Mouse (Mus musculus) hematopoietic stem cell, adult 5-6 weeks (primary cell): Measurements from ENCODE around the gene 9930104L06Rik. TPM values are rescaled to one million over a fixed set of nuclear protein-coding genes. Genes with fewer than 3 reads are reported as not detected.

Source experiments
- ATAC-seq, 2 experiments: fragments of 125-278 bp in 1 of 2; replicated peaks in 1 of 2; 2 replicates each; pipeline ENCODE4 v1.8.0; 2016 to 2017; ENCODE audit warnings: inconsistent platforms in 2 of 2, mild to moderate bottlenecking in 2 of 2, moderate number of reproducible peaks in 2 of 2, low read depth in 1 of 2, moderate TSS enrichment in 1 of 2; ENCODE audit not compliant: low FRiP score in 2 of 2, poor library complexity in 2 of 2, severe bottlenecking in 2 of 2, insufficient read depth in 1 of 2, low TSS enrichment in 1 of 2
- total RNA-seq: library from RNA; stranded (forward); fragments of 172-1452, 232-1000 nt; gene quantifications from 2 replicates; pipeline ENCODE4 v1.2.3, GENCODE M21; 2017

The 9930104L06Rik gene
- total RNA-seq, 1 experiment from 2014 or later, result 15.4 TPM

DNA sequence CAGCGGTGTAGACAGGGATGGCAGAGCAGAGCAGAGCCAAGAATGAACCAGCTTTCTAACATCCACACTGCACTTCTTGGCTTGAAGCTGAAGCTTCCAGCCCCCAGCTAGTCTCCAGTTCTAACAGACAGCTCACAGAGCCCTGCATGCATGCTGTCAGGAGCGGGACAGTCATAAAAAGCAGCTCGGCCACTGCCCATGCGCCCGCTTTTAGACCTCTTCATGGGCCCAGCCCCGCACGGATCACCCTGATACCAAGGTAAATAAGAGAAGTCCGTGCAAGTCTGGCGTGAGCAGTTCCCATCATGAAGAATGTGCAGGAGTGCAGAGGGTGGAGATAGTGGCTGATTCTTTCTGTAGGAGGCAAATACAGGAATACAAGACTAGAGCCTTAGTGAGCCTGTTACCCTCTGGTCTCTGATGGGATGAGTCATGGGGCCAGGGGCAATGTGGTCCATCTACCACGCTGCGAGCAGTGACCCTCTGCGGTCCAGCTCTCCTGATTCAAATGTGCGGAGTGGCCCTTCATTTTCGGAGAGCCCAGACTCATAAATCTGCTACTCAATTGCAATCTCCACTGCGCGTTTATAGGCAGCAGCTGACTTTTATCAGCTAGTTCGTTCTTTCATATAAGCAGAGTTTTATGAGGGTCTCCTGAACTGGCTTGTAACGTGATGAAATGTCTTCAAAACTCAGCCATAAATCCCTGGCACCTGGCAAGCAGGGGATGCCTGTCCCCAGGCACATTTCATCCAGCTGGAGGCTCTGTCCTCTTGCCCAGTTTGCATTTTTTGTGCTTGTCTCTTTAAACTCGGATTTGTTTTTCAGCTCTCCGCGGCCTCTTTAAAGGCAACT lies 13.6 kb downstream of the 9930104L06Rik start:
- no peak for ATAC-seq

GRCm38 (mm10) chr4:124951036-124951433 lies 14.2 kb downstream of the 9930104L06Rik start:
- ATAC-seq, result no peak

DNA sequence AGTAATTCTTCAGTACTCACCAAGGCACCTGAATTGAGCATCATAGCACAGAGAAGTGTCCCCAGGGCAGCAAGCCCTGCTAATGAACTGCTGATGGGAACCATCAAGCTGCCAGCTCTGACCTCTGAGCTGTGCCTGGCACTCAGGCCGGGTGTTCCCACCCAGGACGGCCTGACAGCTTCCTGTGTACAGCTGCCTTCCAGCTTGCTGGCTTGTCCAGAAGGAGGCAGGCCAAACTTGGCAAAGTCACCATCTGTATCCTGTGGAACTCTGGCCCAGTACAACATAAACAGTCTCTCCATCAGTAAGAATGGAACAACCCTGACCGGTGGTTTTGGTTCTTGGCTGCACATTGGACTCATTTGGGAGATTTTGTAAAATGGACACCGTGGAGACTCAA lies 16.7 kb downstream of the 9930104L06Rik start:
- ATAC-seq, result no peak

DNA sequence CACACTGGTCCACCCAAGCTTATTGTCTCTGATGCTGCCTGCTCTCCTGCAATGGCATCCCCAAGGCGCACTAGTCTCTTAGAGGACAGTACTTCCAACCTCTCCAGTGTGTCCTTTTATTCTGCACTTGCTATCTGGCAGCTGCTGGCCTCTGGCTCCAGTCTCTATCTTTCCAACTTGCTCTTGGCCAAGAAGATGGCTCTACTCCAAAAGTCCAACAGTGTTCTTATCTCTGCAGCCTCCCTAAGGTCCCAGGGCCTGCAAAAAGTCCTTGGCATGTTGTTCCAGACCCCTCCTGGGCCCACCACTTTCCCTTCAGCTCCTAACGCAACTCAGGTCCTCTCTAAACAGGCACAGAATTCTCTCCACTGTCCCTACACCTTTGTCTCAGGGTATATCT lies 20.4 kb downstream of the 9930104L06Rik start:
- no peak for ATAC-seq

GRCm38 (mm10) chr4:124959062-124959461 lies 22.2 kb downstream of the 9930104L06Rik start:
- ATAC-seq, result no peak

DNA sequence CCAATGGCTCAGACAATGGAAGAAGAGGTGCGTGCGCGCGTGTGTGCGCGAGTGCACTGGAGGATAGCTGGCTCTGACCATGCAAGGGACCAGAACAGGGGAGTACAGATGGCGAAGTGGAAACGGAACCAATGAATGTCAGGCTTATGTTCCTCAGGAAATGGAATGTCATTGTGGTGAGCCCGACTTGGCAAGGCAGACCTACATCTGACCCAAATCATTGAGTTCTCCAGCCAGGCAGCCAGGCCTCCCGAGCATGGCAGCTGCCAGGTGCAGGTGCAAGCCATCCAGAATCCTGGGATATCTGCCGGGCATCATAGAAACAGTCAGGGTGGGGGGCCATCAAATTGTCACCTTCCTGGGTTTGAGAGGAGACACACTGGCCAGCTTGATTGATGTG lies 24.1 kb downstream of the 9930104L06Rik start:
- ATAC-seq, result peak; percentile 88 to 91

- ATAC-seq, result no peak
Measured at GRCm38 (mm10) chr4:124962576-124962975, 25.7 kb downstream of the 9930104L06Rik start.

GRCm38 (mm10) chr4:124964912-124965599 lies 28.2 kb downstream of the 9930104L06Rik start:
- ATAC-seq, result no peak

DNA sequence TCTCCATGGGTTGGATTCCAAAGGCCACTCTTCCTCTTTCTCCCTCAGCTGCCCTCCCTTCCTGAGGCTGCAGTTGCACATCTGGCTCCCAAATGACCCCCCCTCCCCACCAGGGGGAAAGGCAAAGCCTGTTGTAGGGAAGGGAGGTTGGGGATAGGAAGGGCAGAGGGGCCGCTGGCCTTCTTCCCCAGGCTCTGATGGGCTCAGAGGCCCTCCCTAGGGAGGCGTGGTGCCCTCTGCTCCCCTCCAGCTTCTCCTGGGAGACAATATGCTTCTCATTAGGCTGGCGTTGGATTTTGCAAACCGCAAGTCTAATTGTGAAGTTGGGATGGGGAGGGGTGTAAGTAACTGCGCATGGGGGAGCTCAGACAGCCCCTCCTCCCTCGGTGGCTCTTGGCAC lies 31.9 kb downstream of the 9930104L06Rik start:
- ATAC-seq, result no peak

DNA sequence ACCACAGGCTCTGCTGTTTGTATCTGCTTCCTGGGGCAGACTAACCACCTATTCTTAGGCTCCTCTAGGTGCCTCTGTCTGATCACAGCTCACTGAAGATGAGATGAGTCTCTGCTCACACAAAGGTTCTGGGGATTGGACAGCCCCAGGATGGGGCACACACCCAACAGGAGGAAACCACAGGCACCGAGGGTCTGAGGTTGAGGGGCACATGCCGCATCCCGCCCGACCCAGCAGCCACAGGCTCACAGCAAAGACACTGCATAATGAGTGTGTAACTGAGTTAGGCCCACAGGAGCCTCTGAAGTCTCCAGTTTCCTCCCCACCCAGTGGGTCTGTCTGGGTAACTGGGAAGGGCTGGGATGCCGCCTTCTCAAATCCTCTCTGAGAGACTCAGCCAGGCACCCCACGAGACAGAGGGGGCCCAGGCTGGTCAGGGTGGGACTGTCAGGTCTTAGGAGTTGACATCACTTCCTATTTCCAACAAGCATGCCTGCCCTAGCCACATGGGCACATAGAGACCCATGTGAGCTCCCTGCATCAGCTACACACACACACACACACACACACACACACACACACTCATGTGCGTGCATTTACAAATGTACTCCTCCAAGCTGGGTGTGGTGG lies 32.5 kb downstream of the 9930104L06Rik start:
- peak; percentile 58 for ATAC-seq

DNA sequence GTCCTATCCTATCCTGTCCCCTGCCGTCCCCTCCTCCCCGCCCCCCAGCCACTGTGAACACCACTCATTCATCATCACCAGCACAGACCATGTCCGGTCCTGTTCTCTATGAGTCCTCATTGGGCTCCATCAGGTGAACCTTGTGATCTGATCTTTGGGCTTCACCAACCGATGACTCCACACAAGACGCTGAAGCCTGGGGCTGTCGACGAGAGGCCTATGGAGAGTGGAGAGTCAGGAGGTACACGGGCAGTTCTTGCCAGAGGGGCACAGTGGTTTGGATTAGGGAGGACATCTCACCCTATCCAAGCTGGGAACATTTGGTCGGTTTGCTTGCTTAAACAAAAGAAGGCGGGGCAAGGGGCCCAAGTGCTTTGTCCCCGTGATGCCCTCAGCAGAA lies 33.3 kb downstream of the 9930104L06Rik start:
- no peak for ATAC-seq

- no peak for ATAC-seq
Measured at GRCm38 (mm10) chr4:124970677-124971076, 33.8 kb downstream of the 9930104L06Rik start.

DNA sequence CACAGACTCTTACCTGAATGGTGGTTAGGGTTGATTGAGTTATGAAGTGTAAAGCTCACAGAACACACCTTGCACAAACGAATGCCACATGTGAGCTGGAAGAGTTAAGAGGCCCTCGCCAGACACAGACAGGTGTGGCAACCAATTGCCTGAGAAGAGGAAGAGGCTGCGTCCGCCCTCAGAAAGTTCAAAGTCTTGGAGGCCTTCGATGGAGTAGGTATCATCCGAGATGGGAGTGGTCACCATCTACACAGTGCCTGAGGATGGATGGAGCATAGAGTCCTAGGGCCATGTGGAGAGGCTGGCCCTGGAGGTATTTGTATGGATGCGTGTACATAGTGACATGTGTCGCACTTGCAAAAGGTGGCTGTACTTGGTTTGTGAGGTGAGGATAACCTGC lies 34.2 kb downstream of the 9930104L06Rik start:
- no peak for ATAC-seq

DNA sequence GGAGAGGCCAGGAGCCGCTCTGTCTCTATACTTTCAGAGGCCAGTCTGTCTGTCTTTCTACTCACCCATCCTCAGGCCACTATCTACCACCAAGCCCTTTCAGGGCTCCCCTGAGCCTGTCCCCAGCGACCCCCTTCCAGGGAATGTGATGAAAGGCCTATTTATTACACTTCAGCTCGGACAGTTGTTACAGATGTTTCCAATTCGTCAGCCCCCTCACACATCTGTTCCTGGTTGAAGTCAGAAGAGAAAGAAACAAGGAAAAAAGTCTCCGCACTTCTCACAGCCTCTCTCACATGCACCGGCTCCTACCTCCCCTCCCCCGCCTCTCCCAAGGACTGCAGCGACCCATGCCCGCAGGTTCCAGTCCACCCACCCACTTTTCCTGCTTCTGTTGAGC lies 35.5 kb downstream of the 9930104L06Rik start:
- no peak for ATAC-seq

- no peak for ATAC-seq
Measured at GRCm38 (mm10) chr4:124973296-124973695, 36.4 kb downstream of the 9930104L06Rik start.

- no peak for ATAC-seq
Measured at GRCm38 (mm10) chr4:124978201-124978600, 41.4 kb downstream of the 9930104L06Rik start.

GRCm38 (mm10) chr4:124983893-124984526 lies 47.2 kb downstream of the 9930104L06Rik start:
- ATAC-seq, result peak; percentile 50 to 54
